Mouse (Mus musculus) heart, embryonic 10.5 days (tissue): Measurements from ENCODE around the gene Gstz1. TPM values are rescaled to one million over a fixed set of nuclear protein-coding genes. Genes with fewer than 3 reads are reported as not detected.

ENCODE experiments used
- DNase-seq: peaks from one replicate; pipeline ENCODE4 v3.0.0-alpha.2; 2017; ENCODE audit warnings: low spot score
- H3K27ac ChIP-seq: fragments of 300-500 bp; sonication (generic); 2 replicates; pipeline ENCODE4 v1.5.1; 2016; ENCODE audit warnings: mild to moderate bottlenecking
- H3K27me3 ChIP-seq: fragments of 300-500 bp; sonication (generic); 2 replicates; pipeline ENCODE4 v1.6.1; 2016; ENCODE audit warnings: mild to moderate bottlenecking; ENCODE audit not compliant: poor library complexity, insufficient read depth, severe bottlenecking
- H3K36me3 ChIP-seq: fragments of 300-500 bp; sonication (generic); 2 replicates; pipeline ENCODE4 v1.6.1; 2016; ENCODE audit warnings: mild to moderate bottlenecking, moderate library complexity
- H3K4me1 ChIP-seq: fragments of 300-500 bp; sonication (generic); 2 replicates; pipeline ENCODE4 v1.6.1; 2016; ENCODE audit warnings: mild to moderate bottlenecking
- H3K4me3 ChIP-seq: fragments of 300-500 bp; sonication (generic); 2 replicates; pipeline ENCODE4 v1.5.1; 2016; ENCODE audit warnings: mild to moderate bottlenecking, moderate library complexity
- H3K9me3 ChIP-seq: fragments of 300-500 bp; sonication (generic); 2 replicates; pipeline ENCODE4 v1.6.1; 2016; ENCODE audit warnings: mild to moderate bottlenecking, moderate library complexity
- WGBS: fragments of 180-500 bp; shearing (Covaris S2); methylation state at CpG from one replicate; pipeline ENCODE4 v1.1.7; 2016; 5-methylcytosine and 5-hydroxymethylcytosine counted together
- polyA plus RNA-seq: library from polyadenylated mRNA; unstranded; fragments of >200 nt; fragmentation: Nextera tagmentation; extraction: Ambion mirVana; gene quantifications from 2 replicates; pipeline ENCODE4 v1.2.1, GENCODE M21; 2016

The Gstz1 gene
- polyA plus RNA-seq, result 36.9 and 38.0 TPM in 2 replicates

DNA sequence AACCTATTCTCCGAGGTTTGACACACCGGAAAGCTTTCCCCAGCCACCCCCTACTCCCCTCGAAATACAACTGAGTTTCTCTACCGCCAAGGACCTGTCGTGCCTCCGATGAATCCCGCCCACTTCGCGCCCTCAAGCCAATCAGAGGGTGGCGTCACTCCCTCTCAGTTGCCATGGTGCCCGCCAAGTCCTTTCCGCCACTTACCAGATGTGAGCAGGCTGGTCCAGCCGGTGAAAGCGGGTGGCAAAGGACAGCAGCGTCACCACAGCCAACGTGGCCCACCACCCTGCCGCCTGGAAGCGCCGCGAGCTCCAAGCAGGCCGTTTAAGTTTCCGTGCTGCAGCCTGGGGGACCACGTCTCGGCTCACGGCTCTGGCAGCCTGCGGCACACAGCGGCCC, at the start of gene Gstz1:
Gene Gstz1 (plus strand): TSS at position 200 of the 400 bp plus-strand sequence.
- H3K4me1 ChIP-seq, result peaks cover 22% of the 10 kb centered on the region
- H3K4me3 ChIP-seq, result peak within 1 kb of the TSS; percentile 83
- no peaks in the 10 kb centered on the region for H3K9me3 ChIP-seq
- under 1% methylated on average over 27 of the region's 27 CpGs for WGBS
- peaks cover 11% of the 10 kb centered on the region for H3K36me3 ChIP-seq
- peak; percentile 97 for DNase-seq
- no peaks in the 10 kb centered on the region for H3K27me3 ChIP-seq
- H3K27ac ChIP-seq, result peak within 1 kb of the TSS; percentile 99

DNA sequence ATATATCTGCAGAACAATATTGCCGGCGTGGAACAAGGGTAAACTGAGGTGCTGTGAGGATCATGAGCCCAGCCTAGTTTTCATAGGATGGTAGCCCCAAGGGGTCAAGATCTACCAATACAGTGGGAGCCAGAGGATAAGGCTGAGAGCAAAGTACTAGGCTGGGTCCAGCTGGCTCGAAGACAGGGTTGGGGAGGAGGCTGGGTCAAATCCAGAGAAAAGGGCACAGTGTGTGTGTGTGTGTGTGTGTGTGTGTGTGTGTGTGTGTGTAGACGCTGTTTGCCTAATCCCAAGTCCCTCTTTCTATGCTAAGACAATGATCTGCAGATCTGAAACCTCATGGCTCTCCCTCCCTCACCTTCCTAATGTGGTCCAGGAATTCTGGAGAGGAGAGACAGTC, 46.6 kb upstream of the Gstz1 start:
- Histone ChIP-seq H3K27me3 (peaks cover 78% of the 10 kb centered on the region), H3K27ac (no peak overlapping the region), H3K36me3 (no peaks in the 10 kb centered on the region), H3K4me3 (no peak overlapping the region), H3K4me1 (peaks cover 15% of the 10 kb centered on the region), H3K9me3 (no peaks in the 10 kb centered on the region)
- 84% methylated on average over 4 of the region's 4 CpGs for WGBS
- no peak for DNase-seq

DNA sequence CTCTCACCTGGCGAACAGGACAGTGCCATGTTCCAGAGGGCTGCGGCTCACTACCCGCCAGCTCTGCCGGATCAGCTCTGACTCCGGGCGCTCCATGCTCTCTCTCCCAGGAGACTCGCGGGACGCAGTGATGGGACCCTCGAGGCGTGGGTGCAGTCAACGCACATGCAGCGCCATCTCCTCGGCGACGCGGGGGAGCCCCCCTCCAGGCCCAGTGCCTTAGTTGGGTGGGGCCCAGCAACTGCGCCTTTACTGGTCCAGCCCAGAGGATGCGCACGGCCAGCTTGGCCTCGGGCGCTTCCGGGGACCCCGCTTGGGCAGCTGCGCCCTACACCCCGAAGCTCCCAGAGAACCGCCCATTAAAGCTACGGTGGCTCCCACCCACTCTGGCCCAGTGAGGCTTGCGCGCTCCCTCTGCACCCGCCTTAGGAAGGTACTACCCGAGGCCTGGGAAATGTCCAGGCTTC, 44.8 kb upstream of the Gstz1 start, which contains the start of gene Ngb:
Gene Ngb (minus strand): TSS at position 375 of the 467 bp plus-strand sequence.
- WGBS, result 5% methylated on average over 32 of the region's 32 CpGs
- H3K4me1 ChIP-seq, result peaks cover 15% of the 10 kb centered on the region
- no peak for DNase-seq
- peaks cover 73% of the 10 kb centered on the region for H3K27me3 ChIP-seq
- H3K27ac ChIP-seq, result no peak within 1 kb of the TSS
- H3K9me3 ChIP-seq, result no peaks in the 10 kb centered on the region
- peak within 1 kb of the TSS; percentile 56 for H3K4me3 ChIP-seq
- no peaks in the 10 kb centered on the region for H3K36me3 ChIP-seq

DNA sequence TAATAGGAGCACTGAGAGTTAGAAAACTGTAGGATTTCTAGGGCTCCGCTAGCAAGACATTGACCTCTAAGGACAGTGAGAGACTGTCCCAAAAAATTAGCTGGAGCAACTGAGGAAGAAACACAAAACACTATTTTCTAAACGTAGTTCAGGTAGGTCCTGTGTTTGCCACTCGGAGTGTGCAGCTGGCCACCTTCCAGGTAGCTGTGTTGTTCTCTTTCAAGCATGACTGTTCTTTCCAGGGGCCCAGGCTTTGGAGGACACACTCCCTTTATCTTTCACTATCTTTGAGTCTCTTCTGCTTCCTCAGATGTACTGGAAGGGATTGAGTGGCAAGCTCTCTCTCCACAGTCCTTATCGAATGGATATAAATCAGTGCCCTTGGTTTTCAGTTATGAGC, 43.5 kb upstream of the Gstz1 start:
- WGBS, result 87% methylated on average over 4 of the region's 4 CpGs
- H3K4me3 ChIP-seq, result no peak overlapping the region
- no peak for DNase-seq
- no peak overlapping the region for H3K27ac ChIP-seq
- peaks cover 5% of the 10 kb centered on the region; the same call in 1 of the 2 replicates for H3K36me3 ChIP-seq
- peaks cover 15% of the 10 kb centered on the region for H3K4me1 ChIP-seq
- no peaks in the 10 kb centered on the region for H3K9me3 ChIP-seq
- H3K27me3 ChIP-seq, result peaks cover 61% of the 10 kb centered on the region

DNA sequence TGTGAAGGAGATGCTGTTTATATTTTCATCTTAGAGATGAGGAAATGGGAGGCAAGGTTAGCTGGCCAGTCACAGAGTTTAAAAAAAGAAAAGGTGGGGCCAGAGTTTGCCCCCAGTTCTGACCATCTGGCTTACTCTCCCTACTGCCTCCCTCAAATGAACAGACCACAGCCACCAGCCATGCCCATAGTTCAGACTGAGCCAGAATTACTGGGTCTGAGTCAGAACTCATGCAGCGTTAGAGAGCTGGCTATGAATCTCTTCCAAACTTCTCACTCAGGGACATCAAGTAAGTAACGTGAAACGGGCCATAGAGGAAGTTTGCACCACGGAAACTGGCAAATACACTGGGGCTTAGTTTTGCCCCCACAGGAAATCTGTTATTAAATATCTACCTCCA, 42.2 kb upstream of the Gstz1 start:
- peaks cover 48% of the 10 kb centered on the region for H3K27me3 ChIP-seq
- H3K4me3 ChIP-seq, result no peak overlapping the region

DNA sequence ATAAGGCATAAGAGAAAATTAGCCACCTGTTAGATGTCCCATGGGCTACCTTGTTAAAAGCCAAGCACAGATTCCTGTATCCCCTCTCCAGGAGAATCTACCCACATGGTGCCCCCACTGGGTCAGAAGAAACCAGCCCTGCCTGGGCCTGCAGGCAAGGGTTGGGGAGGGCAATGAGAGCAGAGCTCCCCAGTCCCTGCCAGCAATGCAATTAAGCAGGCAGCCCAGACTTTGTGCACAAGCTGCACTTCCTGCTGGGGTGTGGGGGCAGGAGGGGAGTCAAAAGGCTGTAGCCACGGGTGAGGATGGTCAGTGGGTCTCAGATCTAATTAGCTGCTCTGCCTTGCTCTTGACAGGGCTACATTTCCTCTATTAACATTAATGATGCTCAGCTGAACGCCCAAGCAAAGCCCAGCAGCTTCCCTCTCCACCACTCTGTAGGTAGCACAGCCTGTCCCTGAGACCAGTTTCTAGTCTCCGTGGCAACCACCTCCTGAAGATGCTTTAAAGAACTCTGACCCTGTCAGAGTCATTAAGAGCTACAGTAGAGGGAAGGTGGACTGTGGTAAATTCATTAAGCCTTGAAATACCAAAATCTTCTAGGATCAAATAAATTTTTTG, 39.5 kb upstream of the Gstz1 start:
- H3K4me1 ChIP-seq, result peaks cover 7% of the 10 kb centered on the region
- H3K27ac ChIP-seq, result no peak overlapping the region
- peaks cover 22% of the 10 kb centered on the region for H3K27me3 ChIP-seq
- DNase-seq, result no peak
- WGBS, result 52% methylated on average over 3 of the region's 3 CpGs
- no peak overlapping the region for H3K4me3 ChIP-seq
- H3K36me3 ChIP-seq, result peaks cover 32% of the 10 kb centered on the region; the same call in 1 of the 2 replicates
- H3K9me3 ChIP-seq, result no peaks in the 10 kb centered on the region

More for the DNA sequence above, 42.2 kb upstream of the Gstz1 start:
- DNase-seq, result no peak
- Histone ChIP-seq H3K36me3 (peaks cover 14% of the 10 kb centered on the region; the same call in 1 of the 2 replicates), H3K27ac (no peak overlapping the region), H3K9me3 (no peaks in the 10 kb centered on the region), H3K4me1 (peaks cover 15% of the 10 kb centered on the region)
- 85% methylated on average over 4 of the region's 4 CpGs for WGBS

DNA sequence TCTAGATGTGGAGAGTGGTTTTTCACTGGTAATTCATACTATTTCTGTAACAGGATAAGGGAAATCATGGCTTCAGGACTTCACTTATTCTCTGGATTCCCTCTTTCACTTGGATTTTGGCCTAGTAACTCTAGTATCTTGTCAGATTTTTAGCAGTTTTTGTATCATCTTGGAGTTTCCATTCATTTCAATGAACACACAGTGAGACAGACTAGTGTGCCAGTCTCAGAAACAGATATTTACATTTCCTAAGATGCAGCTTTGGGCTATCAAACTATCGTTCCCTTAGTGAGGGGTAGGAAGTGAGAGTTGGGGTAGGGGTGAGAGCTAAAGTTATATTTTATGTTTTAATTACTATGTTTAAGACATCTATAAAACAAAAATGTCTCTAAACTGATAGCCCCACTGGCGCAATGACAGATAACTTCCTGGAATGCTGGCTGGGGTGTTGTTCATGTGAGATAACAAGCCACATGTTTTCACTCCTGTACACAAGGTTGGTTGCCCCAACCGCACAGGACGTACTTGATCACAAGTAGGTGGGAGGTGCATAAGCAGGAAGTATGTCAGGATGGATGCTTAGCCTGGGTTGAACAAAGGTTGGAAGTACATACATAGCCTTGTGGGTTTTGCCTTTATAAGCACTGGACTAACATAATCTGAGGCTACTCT, 24.9 kb upstream of the Gstz1 start:
- no peaks in the 10 kb centered on the region for H3K27me3 ChIP-seq
- DNase-seq, result no peak
- H3K27ac ChIP-seq, result no peak overlapping the region
- no peak overlapping the region for H3K4me3 ChIP-seq
- WGBS, result 75% methylated on average over 4 of the region's 4 CpGs
- no peaks in the 10 kb centered on the region for H3K9me3 ChIP-seq
- H3K36me3 ChIP-seq, result peaks cover 60% of the 10 kb centered on the region
- no peaks in the 10 kb centered on the region for H3K4me1 ChIP-seq

DNA sequence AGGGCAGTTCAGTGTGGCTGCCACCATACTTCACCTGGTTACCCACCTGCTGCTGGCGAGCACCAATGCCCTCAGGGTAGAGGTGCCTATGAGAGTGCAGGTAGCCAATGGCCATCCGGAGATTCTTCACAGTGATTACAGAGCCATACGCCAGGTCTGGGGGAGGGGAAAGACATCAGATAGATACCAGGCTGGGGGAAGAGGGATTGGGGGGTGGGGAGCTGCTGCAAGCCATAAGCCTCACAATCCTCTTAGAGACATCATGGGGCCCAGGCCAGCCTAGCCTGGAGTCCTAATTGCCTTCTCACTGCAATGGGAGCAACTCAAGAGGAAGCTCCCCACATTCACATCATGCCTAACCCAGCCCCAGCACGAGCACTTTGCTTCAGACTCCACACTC, 19.7 kb upstream of the Gstz1 start:
- H3K27me3 ChIP-seq, result no peaks in the 10 kb centered on the region
- DNase-seq, result no peak
- H3K9me3 ChIP-seq, result no peaks in the 10 kb centered on the region
- H3K27ac ChIP-seq, result no peak overlapping the region
- H3K36me3 ChIP-seq, result peaks cover 60% of the 10 kb centered on the region
- H3K4me1 ChIP-seq, result peaks cover 5% of the 10 kb centered on the region; the same call in 1 of the 2 replicates
- no peak overlapping the region for H3K4me3 ChIP-seq
- WGBS, result 77% methylated on average over 4 of the region's 4 CpGs

DNA sequence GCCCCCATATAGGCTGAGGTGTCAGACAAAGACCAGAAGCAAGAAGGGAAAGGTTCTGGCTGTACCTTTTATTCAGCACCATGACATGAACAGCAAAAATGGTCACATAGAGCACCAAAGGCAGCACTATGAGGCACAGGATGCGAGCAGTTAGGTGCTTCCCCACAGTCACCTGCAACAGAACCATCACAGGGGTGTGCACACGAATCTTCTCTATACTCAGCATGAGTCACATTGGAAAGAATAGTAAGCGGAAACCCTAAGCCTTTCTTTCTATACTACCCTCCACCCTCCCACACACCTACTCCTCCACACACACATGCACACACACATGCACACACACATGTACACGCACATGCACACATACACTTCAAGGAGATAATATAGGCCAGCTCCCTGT, 16.7 kb upstream of the Gstz1 start:
- DNase-seq, result no peak
- Histone ChIP-seq H3K4me1 (peaks cover 7% of the 10 kb centered on the region; the same call in 1 of the 2 replicates), H3K4me3 (no peak overlapping the region), H3K27ac (no peak overlapping the region), H3K36me3 (peaks cover 38% of the 10 kb centered on the region), H3K27me3 (no peaks in the 10 kb centered on the region), H3K9me3 (no peaks in the 10 kb centered on the region)
- WGBS, result 90% methylated on average over 4 of the region's 4 CpGs

DNA sequence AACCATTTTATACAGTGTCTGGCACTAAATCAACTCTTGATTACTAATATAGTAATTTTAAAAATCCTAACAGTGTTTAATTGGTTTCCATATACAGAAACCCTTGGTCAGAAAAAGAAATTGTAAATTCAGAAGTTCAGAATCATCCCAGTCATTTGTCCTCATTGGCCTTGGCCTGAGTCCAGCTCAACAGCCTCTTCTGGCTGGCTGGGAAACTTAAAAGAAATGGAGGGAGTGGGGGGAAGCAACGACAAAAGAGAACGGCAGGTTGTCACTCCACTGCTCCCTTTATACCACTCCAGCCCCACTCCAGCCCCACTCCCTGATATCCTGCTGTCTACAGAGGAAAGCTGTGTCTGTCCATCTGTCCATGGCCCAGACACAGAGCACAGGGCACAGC, 15.8 kb upstream of the Gstz1 start:
- no peak overlapping the region for H3K4me3 ChIP-seq
- H3K27ac ChIP-seq, result no peak overlapping the region
- no peak for DNase-seq
- no peaks in the 10 kb centered on the region for H3K9me3 ChIP-seq
- H3K27me3 ChIP-seq, result no peaks in the 10 kb centered on the region
- WGBS, result 87% methylated on average over 2 of the region's 2 CpGs
- H3K36me3 ChIP-seq, result peaks cover 36% of the 10 kb centered on the region
- H3K4me1 ChIP-seq, result peaks cover 7% of the 10 kb centered on the region; the same call in 1 of the 2 replicates

DNA sequence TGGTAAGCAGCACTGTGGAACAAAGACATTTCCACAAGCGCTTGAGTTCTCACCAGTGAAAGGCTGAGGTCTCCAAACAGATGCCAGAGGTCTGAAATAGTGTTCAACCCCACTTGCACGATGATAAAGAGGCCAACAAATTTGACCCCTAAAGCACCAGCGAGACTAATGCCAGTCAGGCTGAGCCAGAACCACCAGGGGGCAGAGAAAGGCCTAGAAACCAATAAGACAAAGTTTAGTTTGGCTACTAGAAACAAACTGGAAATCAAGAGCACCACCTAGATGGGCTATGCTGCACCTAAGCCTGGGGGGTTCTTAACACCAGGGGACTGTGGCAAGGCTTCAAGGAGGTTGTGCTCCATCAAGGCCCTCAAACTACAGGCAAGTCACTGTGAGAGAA, 15.3 kb upstream of the Gstz1 start:
- H3K36me3 ChIP-seq, result peaks cover 36% of the 10 kb centered on the region
- DNase-seq, result no peak
- H3K9me3 ChIP-seq, result no peaks in the 10 kb centered on the region
- no peak overlapping the region for H3K4me3 ChIP-seq
- no peak overlapping the region for H3K27ac ChIP-seq
- 61% methylated on average over 3 of the region's 3 CpGs for WGBS
- H3K27me3 ChIP-seq, result no peaks in the 10 kb centered on the region
- peaks cover 7% of the 10 kb centered on the region; the same call in 1 of the 2 replicates for H3K4me1 ChIP-seq

DNA sequence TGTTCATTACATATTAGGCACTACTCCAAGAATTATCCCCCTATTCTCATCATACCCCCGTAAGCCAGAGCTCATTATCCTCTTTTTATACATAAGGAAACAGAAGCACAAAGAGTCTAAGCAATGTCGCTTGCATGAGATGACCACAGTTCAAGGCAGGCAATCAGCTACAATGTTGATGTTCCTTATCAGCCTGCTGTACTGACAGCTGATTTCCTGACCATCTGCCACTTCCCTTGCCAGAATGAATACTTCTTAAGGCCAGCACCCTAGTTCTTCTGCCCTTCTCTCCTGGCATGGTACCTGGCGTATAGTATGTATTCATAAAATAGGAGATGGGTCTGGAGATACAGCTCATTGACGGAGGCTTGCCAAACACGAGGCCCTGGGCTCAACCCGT, 14.8 kb upstream of the Gstz1 start:
- H3K4me1 ChIP-seq, result peaks cover 7% of the 10 kb centered on the region; the same call in 1 of the 2 replicates
- WGBS, result 73% methylated on average over 6 of the region's 6 CpGs
- no peaks in the 10 kb centered on the region for H3K27me3 ChIP-seq
- H3K4me3 ChIP-seq, result no peak overlapping the region
- H3K27ac ChIP-seq, result no peak overlapping the region
- no peak for DNase-seq
- no peaks in the 10 kb centered on the region for H3K9me3 ChIP-seq
- H3K36me3 ChIP-seq, result peaks cover 34% of the 10 kb centered on the region

DNA sequence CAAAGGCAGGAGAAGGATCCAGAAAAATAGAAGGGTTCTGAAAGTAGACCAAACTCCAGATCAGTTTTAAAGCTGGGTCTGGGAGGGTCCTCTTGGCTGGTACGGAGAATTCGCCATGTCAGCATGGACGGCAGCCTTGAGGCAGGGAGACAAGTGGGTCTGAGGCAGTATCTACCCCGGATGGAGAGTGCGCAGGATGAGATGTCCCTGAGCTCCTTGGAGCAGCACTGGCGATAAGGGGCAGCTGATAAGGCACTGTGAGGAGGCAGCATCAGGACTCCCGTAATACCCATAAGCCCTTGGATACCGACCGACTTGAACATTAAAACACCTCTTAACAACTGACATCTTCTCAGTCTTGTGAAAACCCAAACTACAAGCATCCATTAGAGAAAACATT, 14.2 kb upstream of the Gstz1 start:
- no peak for DNase-seq
- Histone ChIP-seq H3K4me3 (no peak overlapping the region), H3K36me3 (peaks cover 35% of the 10 kb centered on the region), H3K4me1 (peaks cover 7% of the 10 kb centered on the region; the same call in 1 of the 2 replicates), H3K27ac (no peak overlapping the region), H3K27me3 (no peaks in the 10 kb centered on the region), H3K9me3 (no peaks in the 10 kb centered on the region)
- WGBS, result 48% methylated on average over 9 of the region's 9 CpGs
